Mouse (Mus musculus): Measurements from ENCODE around the gene Fkbp10.
A peak's percentile ranks its signal among the peaks of the same experiment; 100 is the strongest.

DNA sequence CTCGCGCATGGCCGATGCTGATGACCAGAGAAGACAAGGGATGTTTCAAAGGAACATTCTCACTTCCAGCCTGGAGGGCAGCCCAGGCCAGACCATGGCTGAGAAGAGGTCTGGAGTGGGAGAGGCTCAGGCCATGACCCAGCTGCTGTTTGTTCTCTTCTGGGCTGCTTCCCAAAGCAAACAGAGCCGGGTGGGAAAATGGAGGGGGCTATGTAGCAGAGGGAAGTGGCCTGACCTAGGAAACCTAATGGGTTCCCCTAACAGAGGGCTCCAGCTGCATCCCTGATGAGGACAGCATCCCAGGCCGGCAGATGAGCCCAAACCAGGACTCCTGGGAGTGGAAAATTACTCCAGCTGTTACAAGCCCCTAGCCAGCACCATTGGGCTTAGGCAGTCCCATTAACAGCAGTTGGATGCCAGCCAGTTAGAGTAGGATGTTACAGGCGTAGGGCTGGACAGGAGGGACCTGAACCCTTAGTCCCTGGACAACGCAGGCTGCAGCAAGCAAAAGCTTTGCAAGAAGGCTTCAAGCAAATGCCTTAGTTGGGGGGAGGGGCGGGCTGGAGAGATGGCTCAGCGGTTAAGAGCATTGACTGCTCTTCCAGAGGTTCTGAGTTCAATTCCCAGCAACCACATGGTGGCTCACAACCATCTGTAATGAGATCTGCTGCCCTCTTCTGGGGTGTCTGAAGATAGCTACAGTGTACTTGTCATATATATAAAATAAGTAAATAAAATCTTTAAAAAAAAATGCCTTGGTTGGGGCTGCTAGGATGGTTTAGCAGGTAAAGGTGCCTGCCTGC lies 24.2 kb upstream of the Fkbp10 start:
- peak; percentile 19; the same call in 1 of the 2 replicates for TF ChIP-seq CTCF (IDR thresholded peaks at IDR 0.05; ENCODE audit: low read depth)
- TF ChIP-seq EP300 (IDR thresholded peaks at IDR 0.05; ENCODE audit: low read depth), result peak; percentile 78; the same call in 1 of the 2 replicates

All from heart, postnatal 0 days (tissue).